Mouse (Mus musculus) 416B (cell line): ENCODE measurements around the gene Thop1.

Experiments
- DNase-seq: peaks from one replicate; pipeline ENCODE4 v3.0.0; 2011; ENCODE audit warnings: low read depth

Thop1 gene

GRCm38 (mm10) chr10:81106113-81106721, 36.4 kb downstream of the Thop1 start:
- peak; percentile 88 for DNase-seq

- DNase-seq = peak; percentile 39
Measured at GRCm38 (mm10) chr10:81112946-81113345, 43.1 kb downstream of the Thop1 start.

GRCm38 (mm10) chr10:81119625-81120024, 49.8 kb downstream of the Thop1 start:
- no peak for DNase-seq

GRCm38 (mm10) chr10:81120650-81121049, 50.8 kb downstream of the Thop1 start:
- DNase-seq = no peak

GRCm38 (mm10) chr10:81122889-81123288, 53.1 kb downstream of the Thop1 start:
- DNase-seq = no peak

GRCm38 (mm10) chr10:81123500-81123899, 53.7 kb downstream of the Thop1 start:
- no peak for DNase-seq
